Mouse (Mus musculus) NIH3T3 (cell line): Measurements from ENCODE around the gene Crip2.

Experiments
- DNase-seq: peaks from one replicate; pipeline ENCODE4 v3.0.0-alpha.2; 2012; ENCODE audit warnings: low read depth

Gene Crip2

GRCm38 (mm10) chr12:113147481-113147880 lies 7.4 kb downstream of the Crip2 start:
- no peak for DNase-seq

GRCm38 (mm10) chr12:113148381-113149035 lies 8.5 kb downstream of the Crip2 start:
- DNase-seq, result peak; percentile 71

GRCm38 (mm10) chr12:113149341-113149740 lies 9.3 kb downstream of the Crip2 start:
- peak; percentile 56 for DNase-seq

- DNase-seq, result no peak
These were observed 9.9 kb downstream of the Crip2 start for GRCm38 (mm10) chr12:113149896-113150295.

GRCm38 (mm10) chr12:113150591-113150990 lies 10.6 kb downstream of the Crip2 start:
- no peak for DNase-seq

GRCm38 (mm10) chr12:113151046-113151445 lies 11.0 kb downstream of the Crip2 start:
- no peak for DNase-seq

GRCm38 (mm10) chr12:113151661-113152271 lies 11.7 kb downstream of the Crip2 start:
- no peak for DNase-seq

- no peak for DNase-seq
These were observed 12.2 kb downstream of the Crip2 start for GRCm38 (mm10) chr12:113152272-113152661.

GRCm38 (mm10) chr12:113152991-113153525 lies 13.0 kb downstream of the Crip2 start:
- no peak for DNase-seq

- DNase-seq, result no peak
These were observed 13.9 kb downstream of the Crip2 start for GRCm38 (mm10) chr12:113153971-113154370.

GRCm38 (mm10) chr12:113154747-113155075 lies 14.7 kb downstream of the Crip2 start:
- no peak for DNase-seq

- peak; percentile 46 for DNase-seq
These were observed 15.2 kb downstream of the Crip2 start for GRCm38 (mm10) chr12:113155076-113155771.

GRCm38 (mm10) chr12:113155887-113156539 lies 16.0 kb downstream of the Crip2 start, which contains the start of gene Tedc1:
Gene Tedc1, plus strand, starts transcription at chr12:113156421.
- peak; percentile 99 for DNase-seq

GRCm38 (mm10) chr12:113156540-113156929 lies 16.5 kb downstream of the Crip2 start:
- DNase-seq, result no peak

GRCm38 (mm10) chr12:113157002-113157401 lies 17.0 kb downstream of the Crip2 start:
- DNase-seq, result no peak

- no peak for DNase-seq
These were observed 17.5 kb downstream of the Crip2 start for GRCm38 (mm10) chr12:113157521-113157920.

- DNase-seq, result no peak
These were observed 17.9 kb downstream of the Crip2 start for GRCm38 (mm10) chr12:113157971-113158370.

GRCm38 (mm10) chr12:113163561-113164006 lies 23.5 kb downstream of the Crip2 start:
- DNase-seq, result no peak

- DNase-seq, result no peak
These were observed 28.0 kb downstream of the Crip2 start for GRCm38 (mm10) chr12:113168031-113168536.

GRCm38 (mm10) chr12:113176960-113177725 lies 37.1 kb downstream of the Crip2 start:
- DNase-seq, result peak; percentile 45

- DNase-seq, result no peak
These were observed 41.0 kb downstream of the Crip2 start for GRCm38 (mm10) chr12:113181020-113181419.
